Mouse (Mus musculus) cerebellum, adult 2 months (tissue): Measurements from ENCODE around the gene Mgrn1. TPM values are rescaled to one million over a fixed set of nuclear protein-coding genes. Genes with fewer than 3 reads are reported as not detected.

Source experiments
- DNase-seq, 2 experiments: peaks; one replicate each; pipeline ENCODE4 v3.0.0; 2021
- H3K27ac ChIP-seq: fragments of 200-500 bp; 2 replicates; pipeline ENCODE4 v1.5.1; 2012; ENCODE audit warnings: low read length, control low read depth, inconsistent platforms; ENCODE audit not compliant: insufficient read depth
- H3K27me3 ChIP-seq: fragments of 200-500 bp; 2 replicates; pipeline ENCODE4 v1.6.1; 2012; ENCODE audit warnings: inconsistent platforms, mild to moderate bottlenecking, low read length, moderate library complexity; ENCODE audit not compliant: control insufficient read depth, insufficient read depth
- H3K4me1 ChIP-seq: fragments of 200-500 bp; 2 replicates; pipeline ENCODE4 v1.6.1; 2011; ENCODE audit warnings: low read length; ENCODE audit not compliant: control insufficient read depth, insufficient read depth
- H3K4me3 ChIP-seq: fragments of 200-500 bp; replicated peaks from 2 replicates; pipeline ENCODE3; 2011; ENCODE audit warnings: mild to moderate bottlenecking, low read depth, low read length, control low read depth; ENCODE audit not compliant: insufficient read depth
- CTCF ChIP-seq: fragments of 200-500 bp; IDR thresholded peaks from 2 replicates; pipeline ENCODE4 v1.5.1; 2011; ENCODE audit warnings: low read depth, mild to moderate bottlenecking, control low read depth, low read length, moderate library complexity, borderline replicate concordance; ENCODE audit not compliant: insufficient read depth
- POLR2A ChIP-seq: fragments of 200-500 bp; IDR thresholded peaks from 2 replicates; pipeline ENCODE4 v1.6.1; 2011; ENCODE audit warnings: low read length, control low read depth, borderline replicate concordance; ENCODE audit not compliant: insufficient read depth
- WGBS: fragments of 180-500 bp; shearing (Covaris S2); methylation state at CpG from one replicate; pipeline ENCODE4 v1.1.7; 2018; 5-methylcytosine and 5-hydroxymethylcytosine counted together
- polyA plus RNA-seq: library from polyadenylated mRNA; depleted of rRNA; stranded (reverse); fragments of >200 nt; gene quantifications from 2 replicates; pipeline ENCODE4 v1.2.3, GENCODE M21; 2012

The Mgrn1 gene
- polyA plus RNA-seq, 1 experiment = 243 TPM

DNA sequence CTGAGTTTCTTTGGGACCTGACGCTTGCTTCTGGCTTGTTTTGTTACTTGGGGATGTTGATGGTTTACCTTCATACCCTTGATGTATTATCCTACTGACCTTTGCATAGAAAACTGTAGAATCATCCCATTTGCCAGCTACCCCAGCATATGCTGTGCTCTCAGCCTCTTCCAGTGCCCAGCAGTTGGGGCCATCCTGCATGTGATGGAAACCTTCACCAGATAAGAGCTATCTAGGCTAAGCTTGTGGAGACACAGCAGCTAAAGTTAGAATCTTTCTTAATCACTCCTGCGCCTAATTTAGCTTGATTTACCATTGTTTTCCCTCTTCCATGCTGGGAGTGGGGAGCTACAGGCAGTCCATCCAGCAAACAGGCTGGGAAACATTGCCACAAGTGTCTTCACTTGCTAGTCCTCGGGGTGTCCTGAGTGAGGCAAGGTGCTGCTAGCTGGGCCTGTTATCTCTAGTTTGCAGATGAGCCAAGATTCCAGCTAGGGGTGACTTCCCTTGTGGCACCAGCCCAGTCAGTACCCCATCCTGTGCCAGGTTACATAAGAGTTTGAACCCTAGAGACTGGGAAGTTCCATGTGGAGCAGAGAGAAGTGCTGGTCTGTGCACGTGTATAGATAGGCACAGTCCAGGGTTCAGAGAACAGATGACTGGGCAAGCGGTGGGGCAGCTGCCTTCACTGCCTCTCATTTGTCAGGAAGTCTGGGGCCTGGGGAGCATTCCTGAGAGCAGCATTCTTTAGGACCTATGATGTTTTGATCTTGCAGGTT lies 10.4 kb downstream of the Mgrn1 start:
- DNase-seq = peak; percentile 61 to 74
- H3K4me1 ChIP-seq = peaks cover 22% of the 10 kb centered on the region
- H3K4me3 ChIP-seq = no peak overlapping the region
- 32% methylated on average over 5 of the region's 5 CpGs for WGBS
- TF ChIP-seq POLR2A (no peak), CTCF (no peak)
- H3K27me3 ChIP-seq = no peaks in the 10 kb centered on the region
- peak overlapping the region; percentile 54 for H3K27ac ChIP-seq

DNA sequence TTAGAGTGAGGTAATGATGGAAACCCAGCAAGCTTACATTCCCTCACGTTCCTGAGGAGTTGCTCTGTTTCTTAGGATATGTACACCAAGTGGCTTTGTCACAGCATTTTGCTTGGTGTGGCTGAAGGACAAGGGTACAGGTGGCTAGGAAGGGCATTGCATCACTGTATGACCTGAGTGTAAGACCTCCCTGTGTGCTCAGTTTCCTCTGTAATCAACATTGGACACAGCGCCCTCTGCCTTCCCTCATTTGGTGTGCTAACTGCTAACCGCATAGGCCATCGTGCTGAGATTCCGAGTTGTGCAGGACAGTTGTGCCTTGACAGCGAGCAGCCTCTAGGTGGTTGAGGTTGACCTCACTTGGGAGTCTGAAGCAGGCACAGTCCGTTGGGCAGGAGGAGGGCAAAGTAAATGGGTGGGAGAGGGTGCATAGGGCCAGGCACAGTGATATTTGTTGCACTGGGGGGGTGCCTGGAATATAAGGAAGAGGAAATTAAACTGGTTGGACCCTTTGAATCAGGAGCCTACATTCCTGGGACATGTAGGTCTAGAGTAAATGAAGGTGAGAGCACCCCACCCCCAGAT lies 11.2 kb downstream of the Mgrn1 start:
- H3K27me3 ChIP-seq = no peaks in the 10 kb centered on the region
- H3K27ac ChIP-seq = 0 out of 2 replicates have a peak overlapping the region, but pooled peaks have one; percentile 54
- WGBS = 53% methylated on average over 7 of the region's 7 CpGs
- TF ChIP-seq CTCF (peak; percentile 27; the same call in 1 of the 2 replicates), POLR2A (no peak)
- no peak for DNase-seq
- peaks cover 22% of the 10 kb centered on the region for H3K4me1 ChIP-seq
- no peak overlapping the region for H3K4me3 ChIP-seq

DNA sequence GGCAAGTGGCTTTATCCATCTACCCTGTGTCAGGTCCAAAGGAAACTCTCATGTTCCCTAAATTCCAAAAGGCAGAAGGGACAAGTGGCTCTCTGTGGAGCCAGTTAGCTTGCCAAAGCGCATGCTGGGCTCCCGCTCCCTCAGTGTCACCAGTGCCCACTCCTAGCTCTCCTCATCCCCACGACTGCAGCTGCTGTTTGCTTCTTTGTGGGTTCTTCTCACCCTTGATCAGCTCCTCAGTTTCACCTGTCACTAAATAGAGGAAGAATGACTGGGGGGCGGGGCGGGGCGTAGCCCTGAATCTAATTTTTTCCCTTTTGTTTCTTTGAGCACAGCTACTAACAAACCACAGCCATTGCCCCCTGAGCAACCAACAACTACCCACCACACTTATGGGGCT lies 12.8 kb downstream of the Mgrn1 start:
- no peak overlapping the region for H3K27ac ChIP-seq
- 68% methylated on average over 6 of the region's 6 CpGs for WGBS
- H3K4me1 ChIP-seq = peaks cover 22% of the 10 kb centered on the region
- no peaks in the 10 kb centered on the region for H3K27me3 ChIP-seq
- TF ChIP-seq POLR2A (no peak), CTCF (no peak)
- H3K4me3 ChIP-seq = no peak overlapping the region
- peak in 1 of 2 experiments; percentile 36 for DNase-seq

DNA sequence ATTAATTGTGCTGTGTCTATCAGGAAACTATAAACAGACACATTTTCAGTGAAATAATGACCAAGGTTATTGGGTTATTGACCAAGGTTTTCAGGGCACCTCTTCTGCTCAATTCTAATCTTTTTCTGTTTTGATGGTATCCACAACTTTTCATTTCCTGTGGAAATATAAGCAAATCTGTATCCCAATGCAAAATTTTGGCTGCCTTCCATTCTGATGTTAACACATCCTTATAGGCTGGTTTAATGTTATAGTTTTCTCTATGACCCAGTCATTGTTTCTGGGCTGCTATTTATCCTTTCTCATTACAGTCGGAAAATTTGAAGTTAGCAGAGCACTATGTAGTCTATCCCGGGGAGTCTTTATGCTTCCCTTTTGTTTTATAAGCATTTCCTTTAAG lies 13.7 kb downstream of the Mgrn1 start:
- Histone ChIP-seq H3K27ac (no peak overlapping the region), H3K4me3 (no peak overlapping the region), H3K27me3 (no peaks in the 10 kb centered on the region), H3K4me1 (peaks cover 22% of the 10 kb centered on the region)
- TF ChIP-seq CTCF (no peak), POLR2A (no peak)
- DNase-seq = no peak
- 92% methylated on average over 2 of the region's 2 CpGs for WGBS

DNA sequence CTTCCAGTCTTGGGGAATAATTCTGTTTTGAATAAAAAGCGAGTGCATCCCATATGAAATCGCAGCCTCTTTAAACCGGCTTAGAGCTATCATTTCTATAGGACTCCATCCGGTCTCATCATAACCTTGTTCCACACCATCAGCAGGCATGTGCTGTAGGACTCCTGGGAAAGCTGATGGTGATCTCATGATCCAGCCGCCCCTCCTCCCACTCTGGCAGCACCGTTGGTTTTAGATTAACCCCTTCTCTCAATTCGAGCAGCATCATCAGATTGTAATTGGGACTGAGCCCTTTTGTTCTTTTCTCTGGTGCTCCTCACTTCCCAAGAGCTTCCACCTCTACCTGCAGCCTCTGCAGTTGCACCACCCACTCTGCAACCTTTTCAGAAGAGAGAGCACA lies 15.1 kb downstream of the Mgrn1 start:
- H3K4me3 ChIP-seq = no peak overlapping the region
- H3K4me1 ChIP-seq = peaks cover 25% of the 10 kb centered on the region
- DNase-seq = no peak
- 63% methylated on average over 7 of the region's 7 CpGs for WGBS
- TF ChIP-seq CTCF (no peak), POLR2A (no peak)
- H3K27me3 ChIP-seq = no peaks in the 10 kb centered on the region
- no peak overlapping the region for H3K27ac ChIP-seq

DNA sequence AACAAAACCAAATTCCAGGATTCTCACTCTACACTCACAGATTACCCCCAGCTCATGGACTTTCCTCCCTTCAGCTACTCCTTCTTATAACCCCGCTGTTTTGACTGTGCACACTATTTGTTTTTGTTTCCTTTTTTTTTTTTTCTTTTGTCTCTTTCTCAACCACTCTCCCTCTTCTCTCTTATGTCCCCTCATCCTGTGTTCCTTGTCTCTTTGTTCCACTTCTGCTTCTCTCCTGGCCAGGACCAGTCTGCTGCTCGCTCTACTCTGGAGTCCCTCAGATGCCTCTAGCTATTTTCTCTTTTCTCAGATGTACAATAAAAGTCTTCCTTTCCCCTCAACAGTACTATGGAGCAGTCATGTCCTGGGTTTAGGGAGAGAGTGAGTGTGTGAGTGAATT lies 16.3 kb downstream of the Mgrn1 start:
- Histone ChIP-seq H3K4me1 (peaks cover 12% of the 10 kb centered on the region), H3K27ac (no peak overlapping the region), H3K27me3 (no peaks in the 10 kb centered on the region), H3K4me3 (no peak overlapping the region)
- no peak for TF ChIP-seq POLR2A
- TF ChIP-seq CTCF = no peak
- no peak for DNase-seq
- 88% methylated on average over 2 of the region's 2 CpGs for WGBS

DNA sequence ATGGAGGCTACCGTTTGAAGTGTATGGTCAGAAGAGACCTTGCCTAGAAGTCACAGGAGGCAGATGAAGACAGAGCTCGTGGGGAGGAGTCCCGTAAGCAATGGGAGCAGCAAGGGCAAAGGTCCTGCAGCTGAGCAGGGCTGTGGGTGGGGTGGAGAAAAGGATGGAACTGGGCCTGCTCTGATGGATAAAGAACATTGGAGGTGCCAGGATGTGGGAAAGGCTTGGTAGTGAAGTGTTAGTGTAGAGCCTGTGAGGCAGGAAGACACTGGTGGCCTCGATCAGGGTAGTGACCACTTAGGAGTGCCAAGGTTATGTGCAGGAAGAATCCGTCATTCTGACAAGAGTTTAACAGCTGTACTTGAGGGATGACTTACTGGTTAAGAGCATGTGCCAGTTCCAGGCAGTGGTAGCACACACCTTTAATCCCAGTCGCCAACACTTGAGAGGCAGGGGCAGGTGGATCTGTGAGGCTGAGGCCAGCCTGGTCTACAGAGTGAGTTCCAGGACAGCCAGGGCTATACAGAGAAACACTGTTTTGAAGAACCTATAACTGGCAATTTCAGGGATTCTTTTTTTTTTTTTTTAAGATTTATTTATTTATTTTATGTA lies 17.5 kb downstream of the Mgrn1 start:
- Histone ChIP-seq H3K4me1 (peaks cover 12% of the 10 kb centered on the region), H3K27ac (no peak overlapping the region), H3K4me3 (no peak overlapping the region), H3K27me3 (no peaks in the 10 kb centered on the region)
- TF ChIP-seq CTCF (no peak), POLR2A (no peak)
- 82% methylated on average over 6 of the region's 6 CpGs for whole genome bisulfite sequencing
- DNase-seq = no peak
